Mouse (Mus musculus) brain, embryonic 14.5 days (tissue): ENCODE measurements around the gene Borcs8.

ENCODE experiments used
- CTCF ChIP-seq: fragments of 200-500 bp; IDR thresholded peaks from 2 replicates; pipeline ENCODE4 v1.5.1; 2012; ENCODE audit warnings: inconsistent platforms, mild to moderate bottlenecking, moderate library complexity, borderline replicate concordance; ENCODE audit not compliant: insufficient read depth, insufficient read length; ENCODE audit errors: extremely low read depth
- POLR2A ChIP-seq: fragments of 200-500 bp; IDR thresholded peaks from 2 replicates; pipeline ENCODE4 v1.6.1; 2012; ENCODE audit warnings: mild to moderate bottlenecking, inconsistent platforms, borderline replicate concordance; ENCODE audit not compliant: poor library complexity, insufficient read depth, insufficient read length, severe bottlenecking; ENCODE audit errors: extremely low read depth

- TF ChIP-seq CTCF (no peak), POLR2A (no peak)
Measured at GRCm38 (mm10) chr8:70152537-70153257, 13.4 kb downstream of the Borcs8 start.
